Comparison of ENCODE assay signal across 13 mouse cellular contexts in the genomic region with DNA sequence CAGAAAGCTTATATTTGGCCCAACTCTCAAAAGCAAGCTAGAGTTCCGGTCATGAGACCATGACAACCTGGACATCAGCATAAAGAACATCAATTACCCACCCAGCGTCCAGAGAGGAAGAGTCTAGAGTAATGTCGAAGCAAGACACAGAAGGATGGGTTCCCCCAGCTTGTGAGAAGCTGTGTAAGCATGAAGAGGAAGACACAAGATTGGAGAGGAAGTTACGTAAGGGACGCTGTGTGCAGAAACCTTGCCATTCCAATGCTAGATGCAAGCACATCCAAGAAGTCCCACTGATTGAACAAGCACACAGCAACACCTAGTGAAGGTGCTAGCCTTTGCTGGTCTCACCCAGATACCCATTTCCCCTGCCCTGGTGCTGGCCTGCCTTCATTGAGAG.
"Had no signal": no experiment of that assay in that cellular context is flagged by ENCODE, and none has a peak within 500 bp of the region (broad histone marks: within the 10 kb centered on the region; RNA-seq: fewer than 3 reads in every experiment).

No protein-coding gene starts in this region.

- H3K9ac ChIP-seq: kidney, embryonic 15.5 days; liver, embryonic 15.5 days; midbrain, embryonic 15.5 days had no signal

- H3K36me3 ChIP-seq: kidney, embryonic 15.5 days; limb, embryonic 10.5 days; liver, embryonic 15.5 days; midbrain, embryonic 15.5 days had no signal

- H3K4me2 ChIP-seq: kidney, embryonic 15.5 days; liver, embryonic 11.5 days; liver, embryonic 15.5 days; midbrain, embryonic 11.5 days; midbrain, embryonic 15.5 days had no signal

- H3K27ac ChIP-seq: kidney, embryonic 15.5 days; left cerebral cortex, adult 2 months; limb, embryonic 10.5 days; liver, embryonic 15.5 days; midbrain, embryonic 15.5 days had no signal

- H3K9me3 ChIP-seq: kidney, embryonic 15.5 days; limb, embryonic 10.5 days; liver, embryonic 15.5 days; midbrain, embryonic 15.5 days had no signal

- H3K4me3 ChIP-seq: kidney, embryonic 15.5 days; left cerebral cortex, adult 2 months; limb, embryonic 10.5 days; liver, embryonic 15.5 days; megakaryocyte, embryonic 14.5 days; midbrain, embryonic 15.5 days had no signal

- H3K4me1 ChIP-seq: limb, embryonic 10.5 days; megakaryocyte, embryonic 14.5 days had no signal

- H3K27me3 ChIP-seq: kidney, embryonic 15.5 days; midbrain, embryonic 15.5 days had no signal

- ATAC-seq: midbrain, embryonic 15.5 days had no signal

- DNase-seq: kidney, postnatal 14 days; lung, adult 2 months; lung, postnatal 36 days; right cerebral cortex, postnatal 14 days; thymus, postnatal 36 days had no signal
